Mouse (Mus musculus) cerebellum, adult 11 months (tissue): ENCODE results near the gene Aagab.

Experiments
- DNase-seq: peaks from one replicate; pipeline ENCODE4 v3.0.0; 2022

Aagab gene

DNA sequence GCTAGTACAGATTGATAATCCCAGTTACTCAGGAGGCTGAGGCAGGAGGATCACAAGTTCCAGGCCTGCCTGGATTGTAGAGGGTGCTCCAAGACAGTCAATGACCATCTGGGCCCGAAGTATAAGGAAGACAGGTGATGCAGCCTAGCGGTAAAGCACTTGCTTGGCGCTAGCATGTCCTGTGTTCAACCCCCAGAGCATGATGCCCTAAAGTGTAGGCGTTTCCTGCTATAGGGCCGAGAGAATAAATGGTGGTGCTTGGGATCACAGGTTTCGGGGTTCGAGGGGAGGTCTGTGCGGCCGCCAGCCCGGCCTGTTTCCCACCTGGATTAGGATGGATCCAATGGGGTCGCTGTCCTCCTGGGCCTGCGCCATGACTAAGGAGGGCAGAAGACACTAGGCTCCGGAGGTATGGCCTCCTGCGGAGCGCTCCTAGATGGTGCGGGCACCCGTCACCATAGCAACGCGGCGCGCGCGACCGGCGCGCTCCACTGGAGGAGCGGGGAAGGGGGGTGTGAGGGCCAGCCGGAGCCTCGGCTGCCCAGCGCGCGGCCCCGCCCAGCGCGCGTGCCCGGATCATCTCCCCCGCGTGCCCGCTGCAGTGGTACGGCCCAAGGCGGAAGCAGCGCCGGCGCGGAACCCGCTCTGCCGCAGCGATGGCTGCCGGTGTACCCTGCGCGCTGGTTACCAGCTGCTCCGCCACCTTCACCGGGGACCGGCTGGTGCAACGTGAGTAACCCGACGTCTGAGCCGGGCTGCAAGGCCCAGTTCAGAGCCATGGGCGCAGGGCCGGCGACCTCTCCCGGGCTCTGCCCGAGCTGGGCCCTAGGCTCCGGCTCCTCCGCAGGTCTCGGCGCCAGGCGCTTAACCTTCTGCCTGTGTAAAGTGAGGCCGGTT lies at the start of gene Aagab, which contains the start of gene Iqch:
Gene Aagab, plus strand, starts transcription at position 618 of the 897 bp plus-strand sequence.
Gene Iqch, minus strand, starts transcription at position 451 of the 897 bp plus-strand sequence.
- DNase-seq: peak; percentile 97

DNA sequence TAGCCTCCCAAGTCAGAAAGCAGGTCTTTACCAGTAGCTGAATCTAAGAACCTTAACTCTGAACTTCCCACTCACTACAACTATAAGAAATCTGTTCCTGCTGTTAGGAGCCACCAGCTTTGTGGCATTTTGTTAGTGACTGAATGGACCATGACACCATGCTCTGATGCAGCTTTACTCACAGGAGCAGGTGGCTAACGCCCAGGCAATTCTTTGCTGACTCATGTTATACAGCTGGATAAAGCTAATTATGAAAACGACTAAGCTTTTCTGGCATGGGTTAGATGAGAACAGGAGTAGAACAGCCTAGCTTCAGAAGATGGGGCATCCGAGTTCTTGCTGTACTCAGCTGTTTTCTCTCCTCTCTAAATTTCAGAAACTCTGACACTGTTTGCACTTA lies 48.8 kb upstream of the Aagab start:
- no peak for DNase-seq

DNA sequence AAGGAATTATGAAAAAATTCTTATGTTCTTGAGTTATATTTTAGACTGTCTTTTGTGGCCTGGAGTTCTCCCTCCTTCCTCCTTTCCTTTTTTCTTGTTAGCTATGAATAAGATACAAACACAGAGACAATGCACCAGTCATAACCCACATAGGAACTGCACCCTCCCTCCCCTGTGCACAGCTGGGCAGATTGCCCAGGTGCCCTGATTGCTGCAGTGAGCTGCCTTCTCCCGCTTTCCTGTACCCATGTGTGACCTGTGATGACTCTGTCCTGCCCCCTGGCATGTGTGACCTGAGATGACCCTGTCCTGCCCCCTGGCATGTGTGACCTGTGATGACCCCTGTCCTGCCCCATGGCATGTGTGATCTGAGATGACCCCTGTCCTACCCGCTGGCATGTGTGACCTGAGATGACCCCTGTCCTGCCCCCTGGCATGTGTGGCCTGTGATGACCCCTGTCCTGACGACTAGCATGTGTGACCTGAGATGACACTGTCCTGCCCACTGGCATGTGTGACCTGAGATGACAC lies 46.9 kb upstream of the Aagab start:
- DNase-seq: no peak

DNA sequence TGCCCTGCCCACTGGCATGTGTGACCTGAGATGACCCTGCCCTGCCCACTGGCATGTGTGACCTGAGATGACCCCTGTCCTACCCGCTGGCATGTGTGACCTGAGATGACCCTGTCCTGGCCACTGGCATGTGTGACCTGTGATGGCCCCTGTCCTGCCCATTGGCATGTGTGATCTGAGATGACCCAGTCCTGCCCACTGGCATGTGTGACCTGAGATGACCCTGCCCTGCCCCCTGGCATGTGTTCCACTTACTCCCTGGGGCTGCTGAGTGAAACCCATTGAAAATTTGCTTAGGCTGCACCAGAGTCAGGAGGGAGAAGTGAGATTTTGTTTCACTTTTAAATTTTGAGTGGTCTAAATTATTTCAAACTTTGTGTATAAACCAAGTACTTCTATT lies 46.1 kb upstream of the Aagab start:
- no peak for DNase-seq

DNA sequence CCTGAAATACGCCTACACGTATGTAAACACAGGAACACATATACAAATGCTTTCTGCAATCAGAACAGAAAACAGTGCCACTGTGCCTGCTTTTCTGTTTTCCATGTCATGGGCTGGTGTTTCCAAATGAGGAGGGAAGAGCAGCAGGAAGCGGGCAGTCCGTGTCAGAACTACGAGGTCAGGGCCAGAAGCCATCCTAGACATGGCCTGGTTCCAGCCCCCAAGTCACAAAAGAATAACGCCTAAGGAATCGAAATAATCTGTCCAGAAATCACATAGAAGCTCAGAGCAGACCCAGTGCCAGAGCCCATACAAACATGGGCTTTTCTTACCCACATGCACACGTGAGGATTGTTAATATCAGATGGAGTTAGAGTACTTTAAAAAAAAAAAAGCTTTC lies 45.5 kb upstream of the Aagab start:
- DNase-seq: no peak

DNA sequence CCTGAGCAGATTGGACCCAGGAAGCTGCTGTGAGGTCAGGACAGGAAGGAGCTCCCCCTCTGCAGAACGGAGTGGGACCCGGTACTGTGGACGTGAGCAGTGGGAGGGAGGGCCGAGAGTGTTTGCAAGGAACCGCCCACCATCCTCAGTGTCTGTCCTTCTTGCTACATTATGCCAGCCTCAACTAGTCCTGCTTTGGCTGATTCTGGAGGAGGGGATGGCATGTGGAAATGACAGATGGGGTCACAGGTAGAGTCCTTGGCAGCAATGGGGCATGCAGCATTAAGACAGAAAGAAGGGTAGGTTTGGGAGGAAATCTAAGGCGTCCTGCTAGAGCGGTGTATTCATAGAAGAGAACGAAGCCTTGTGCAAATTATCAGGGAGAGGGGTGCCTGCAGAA lies 40.5 kb upstream of the Aagab start:
- DNase-seq: peak; percentile 32

DNA sequence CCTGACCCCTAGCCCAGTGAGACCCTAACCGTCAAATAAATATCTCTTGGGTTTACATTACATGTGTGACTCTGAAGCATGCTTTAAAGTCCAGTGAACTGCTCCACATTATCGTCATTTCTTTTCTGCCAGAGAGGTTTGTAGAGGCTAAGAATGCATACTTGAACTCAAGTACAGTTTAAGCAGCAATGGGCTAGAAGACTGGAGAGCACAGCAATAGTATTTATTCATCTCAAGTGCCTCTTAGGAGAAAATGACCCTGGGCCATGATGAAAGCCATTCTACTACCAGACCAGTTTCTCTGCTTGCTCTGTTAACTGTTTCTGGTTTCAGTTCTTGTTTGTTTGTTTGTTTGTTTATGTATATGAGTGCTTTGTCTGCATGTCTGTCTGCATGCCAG lies 39.0 kb upstream of the Aagab start:
- DNase-seq: no peak

DNA sequence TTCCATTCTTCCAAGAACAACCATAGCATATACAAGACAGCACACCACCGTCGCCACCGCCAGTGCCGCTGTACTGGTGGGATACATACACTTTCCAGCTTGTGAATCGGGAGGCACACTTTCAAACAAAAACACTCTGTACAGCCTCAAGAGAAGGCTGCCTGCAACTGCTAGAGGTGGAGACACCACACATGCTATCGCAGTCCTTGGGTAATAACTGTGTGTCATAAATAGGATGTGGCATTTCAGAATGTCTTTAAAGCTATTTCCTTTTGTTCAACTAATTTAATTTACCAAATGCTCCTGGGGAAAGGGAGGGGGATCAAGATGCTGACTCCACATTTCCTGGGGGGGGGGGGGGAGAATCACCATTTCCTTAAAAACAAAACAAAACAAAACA lies 34.1 kb upstream of the Aagab start:
- DNase-seq: no peak

DNA sequence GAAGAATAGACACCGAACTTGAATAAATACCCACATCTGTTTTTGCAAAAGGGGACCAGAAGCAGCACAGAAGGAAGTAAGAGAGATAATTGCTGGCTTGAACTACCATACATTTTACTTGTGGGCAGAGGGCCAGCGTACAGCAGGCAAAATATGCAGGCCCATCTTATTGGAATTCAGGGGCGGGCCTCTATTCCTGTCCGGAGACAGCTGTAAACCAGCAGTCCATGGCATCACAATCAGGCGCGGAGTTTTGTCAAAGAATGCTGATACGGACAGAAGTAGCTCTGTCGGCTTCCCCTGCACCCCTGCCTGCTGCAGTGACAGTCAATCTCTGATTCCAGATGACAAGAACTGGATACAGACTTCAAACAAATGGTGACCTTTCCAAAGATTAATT lies 33.7 kb upstream of the Aagab start:
- no peak for DNase-seq

DNA sequence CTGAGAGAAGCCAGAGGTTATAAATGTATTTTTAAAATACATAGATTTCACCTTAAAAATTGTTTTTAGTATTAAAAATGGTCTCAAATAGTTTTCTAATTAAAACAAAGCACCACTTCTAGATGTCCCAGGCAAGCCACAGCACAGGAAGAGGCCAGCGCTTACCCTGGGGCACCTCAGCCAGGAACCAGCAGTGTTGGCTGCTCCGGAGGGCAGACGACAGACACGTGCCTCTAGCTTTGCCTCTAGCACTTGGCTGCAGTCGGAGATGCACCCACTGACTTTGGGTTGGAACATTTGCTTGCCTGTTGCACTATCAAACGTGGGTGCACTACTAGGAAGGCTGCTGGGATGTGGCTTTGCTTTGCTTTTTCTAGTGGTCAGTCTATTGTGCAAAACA lies 30.6 kb upstream of the Aagab start:
- DNase-seq: no peak

DNA sequence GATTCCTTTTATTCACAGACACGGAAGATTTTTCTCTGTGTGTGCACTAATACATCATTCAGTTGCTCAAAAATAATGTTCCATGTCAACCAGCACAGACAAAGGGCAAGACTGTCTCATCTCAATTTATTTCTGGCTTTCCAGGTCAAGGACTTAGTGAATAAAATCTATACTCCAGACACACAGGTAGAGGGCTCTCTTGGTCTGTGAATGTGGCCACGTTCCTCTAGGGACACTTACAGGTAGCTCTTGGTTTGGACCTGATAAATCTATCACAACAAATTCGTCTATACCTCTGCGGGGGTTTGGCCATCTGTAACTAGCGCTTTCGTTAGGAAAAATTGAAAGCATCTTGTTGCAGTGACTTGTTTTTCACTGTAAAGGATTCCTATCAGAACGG lies 29.6 kb upstream of the Aagab start:
- DNase-seq: peak; percentile 9

DNA sequence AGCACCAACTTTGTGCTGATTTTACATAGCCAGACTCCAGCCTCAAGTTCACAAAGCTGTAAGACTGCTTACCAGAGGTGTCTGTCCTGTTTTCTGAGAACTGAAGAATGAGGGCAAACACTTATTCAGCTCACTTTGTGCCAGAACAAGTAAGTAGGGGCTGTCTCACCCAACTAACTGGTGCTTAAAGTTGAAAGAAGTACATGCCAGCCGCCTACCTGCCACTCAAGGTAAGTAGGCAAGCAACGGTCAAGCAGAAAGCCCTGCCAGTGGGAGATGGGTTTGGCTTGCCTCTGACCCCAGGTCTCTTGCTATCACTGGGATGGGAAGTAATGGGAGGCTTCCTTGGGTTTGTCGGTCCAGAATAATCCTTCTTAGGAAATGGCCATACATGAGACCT lies 25.0 kb upstream of the Aagab start:
- no peak for DNase-seq

DNA sequence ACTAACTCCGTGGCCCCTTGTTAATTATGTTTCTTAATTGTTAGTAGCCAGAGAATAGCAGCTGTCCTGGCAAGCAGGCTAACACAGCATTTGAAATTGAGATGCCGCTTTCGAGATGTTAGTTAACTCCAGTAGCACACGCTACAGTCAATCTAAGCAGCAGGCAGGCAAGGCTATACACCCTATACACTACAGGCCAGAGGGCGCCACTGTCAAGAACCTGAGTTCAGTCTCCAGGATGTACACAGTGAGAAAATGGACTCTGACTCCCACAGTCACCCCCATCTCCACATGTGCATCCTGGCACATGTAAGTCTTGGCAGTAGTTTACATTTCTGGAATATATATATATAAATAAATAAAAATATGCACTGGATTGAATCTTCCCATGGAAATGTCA lies 22.8 kb upstream of the Aagab start:
- no peak for DNase-seq

DNA sequence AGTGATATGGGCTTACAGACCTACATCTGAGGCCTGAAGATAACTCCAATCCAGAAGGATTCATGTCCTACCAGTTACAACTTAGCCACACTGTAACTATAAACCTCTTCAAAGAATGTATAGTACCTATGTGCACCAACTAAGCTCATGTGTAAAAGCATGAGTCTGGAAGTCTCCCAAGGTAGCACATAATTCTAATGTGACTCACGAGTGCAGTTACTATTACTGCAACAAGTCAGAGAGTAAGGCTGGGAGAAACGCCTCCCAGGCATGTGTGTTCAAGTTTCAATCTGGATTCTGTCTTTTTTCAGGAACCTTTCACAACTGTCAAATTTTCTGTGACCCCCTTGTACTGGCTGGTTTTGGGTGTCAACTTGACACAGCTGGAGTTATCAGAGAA lies 22.4 kb upstream of the Aagab start:
- no peak for DNase-seq

DNA sequence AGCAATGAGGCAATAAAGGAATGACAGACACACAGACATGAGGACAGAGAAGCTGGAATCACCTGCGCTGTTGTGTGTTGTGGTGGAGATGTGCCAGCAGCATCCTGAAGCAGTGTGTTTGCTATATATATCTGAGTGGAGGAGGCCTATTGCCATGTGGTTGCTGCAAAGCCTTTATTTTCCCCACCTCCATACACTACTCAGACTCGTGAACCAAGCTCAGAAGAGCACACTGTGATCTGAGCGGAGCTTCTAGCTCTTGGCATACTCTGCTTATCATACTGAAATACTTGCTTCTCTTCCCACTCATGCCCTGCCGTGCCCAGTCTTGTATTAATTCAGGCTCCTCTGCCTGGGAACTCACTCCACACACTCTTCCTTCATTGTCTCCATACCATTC lies 20.7 kb upstream of the Aagab start:
- no peak for DNase-seq

DNA sequence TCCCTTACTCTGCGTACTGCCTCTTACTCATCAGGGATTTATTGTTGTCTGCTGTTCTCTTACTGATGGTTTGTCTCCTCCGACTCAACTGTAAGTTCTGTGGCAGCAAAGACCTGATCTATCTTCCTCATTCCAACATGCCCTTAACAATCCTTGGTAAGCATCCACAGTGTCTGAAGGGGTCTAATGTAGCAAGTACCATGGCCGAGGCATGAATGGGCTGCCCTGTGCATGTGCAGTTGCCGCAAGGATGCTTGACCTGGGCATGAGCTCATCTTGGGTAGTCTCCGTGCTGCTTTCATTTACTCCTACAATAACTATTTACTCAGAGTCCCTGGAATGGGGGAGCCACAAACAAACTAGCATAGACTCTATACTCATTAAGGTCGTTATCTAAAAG lies 17.2 kb upstream of the Aagab start:
- no peak for DNase-seq

DNA sequence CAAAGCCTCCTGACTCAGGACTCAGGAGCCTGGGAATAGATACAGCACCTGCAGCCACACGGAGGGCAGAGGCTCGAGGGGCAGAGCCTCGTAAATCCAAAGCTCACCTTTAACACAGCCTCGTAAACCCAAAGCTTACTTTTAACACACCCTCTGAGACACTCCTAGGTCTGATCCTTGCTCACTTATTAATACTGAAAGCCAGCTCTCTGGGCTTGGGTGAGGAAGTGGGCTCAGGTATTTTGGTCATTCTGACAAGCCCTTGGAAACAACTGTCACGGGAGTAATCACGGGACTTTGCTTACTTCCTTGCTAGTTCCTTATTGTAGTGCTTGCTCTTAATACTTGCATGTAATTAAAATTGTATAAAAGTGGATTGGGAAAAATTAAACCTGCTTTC lies 13.3 kb upstream of the Aagab start:
- no peak for DNase-seq

DNA sequence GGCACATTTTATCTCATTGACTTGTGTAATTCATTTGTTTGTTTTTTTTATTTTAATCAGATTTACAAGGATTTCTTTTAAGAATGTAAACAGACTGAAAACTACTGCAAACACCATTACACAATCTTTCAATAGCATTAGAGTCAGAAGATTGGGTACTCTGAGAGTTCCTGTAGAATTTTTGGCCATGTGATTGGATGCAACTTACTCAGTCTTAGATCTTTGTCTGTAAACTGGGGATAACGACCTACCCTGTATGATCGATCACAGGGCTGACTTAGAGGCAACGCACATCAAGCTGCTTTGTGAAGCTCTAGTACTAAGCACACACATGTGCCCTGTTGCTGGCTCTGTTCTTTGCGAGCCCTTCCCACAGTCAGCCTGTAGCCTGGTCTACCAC lies 11.9 kb upstream of the Aagab start:
- DNase-seq: no peak

DNA sequence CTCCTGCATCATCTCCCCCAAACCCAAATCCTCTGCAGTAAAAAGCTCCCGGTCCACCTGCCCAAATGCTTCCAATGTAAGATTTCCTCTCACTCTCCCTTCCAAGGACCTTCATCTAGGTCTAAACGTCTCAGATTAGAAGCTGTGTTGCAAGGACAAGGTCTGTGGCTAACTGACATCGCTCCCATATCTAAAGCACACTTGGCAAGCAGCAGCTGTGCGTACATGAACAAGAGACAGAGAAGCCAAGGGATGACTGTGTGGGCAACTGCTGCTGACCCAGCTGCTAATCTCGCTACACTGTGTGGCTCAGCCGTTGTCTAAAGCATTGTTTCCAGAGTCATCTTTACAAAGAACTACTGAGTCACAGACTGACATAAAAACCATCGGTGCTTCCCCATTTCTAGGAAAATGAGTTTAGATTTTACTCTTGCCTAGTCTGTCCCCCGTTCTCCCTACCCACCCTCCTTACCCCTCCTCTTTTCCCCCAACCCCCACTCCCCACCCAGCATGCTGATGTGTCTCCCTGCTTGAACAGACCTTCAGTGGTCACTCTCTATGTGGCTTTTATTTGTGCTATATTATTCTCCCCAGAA lies 10.7 kb upstream of the Aagab start:
- DNase-seq: no peak

DNA sequence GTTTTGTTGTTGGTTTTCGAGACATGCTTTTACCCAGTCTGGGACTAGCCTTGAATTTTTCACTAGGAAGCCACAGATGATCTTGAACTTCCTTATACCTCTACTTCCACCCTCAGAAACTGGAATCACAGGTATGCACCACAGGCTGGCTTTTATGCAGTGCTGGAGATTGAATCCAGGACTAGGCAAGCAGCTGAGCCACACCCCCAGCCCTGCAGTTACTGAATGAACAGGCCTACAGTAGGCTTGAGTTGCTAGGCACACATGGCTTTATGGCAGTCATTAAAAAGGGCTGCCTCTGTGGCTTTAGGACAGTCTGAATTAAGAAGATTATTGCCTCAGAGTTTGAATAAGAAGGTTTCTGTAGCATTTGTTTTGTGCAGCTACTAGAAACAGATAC lies 7.4 kb upstream of the Aagab start:
- DNase-seq: no peak

DNA sequence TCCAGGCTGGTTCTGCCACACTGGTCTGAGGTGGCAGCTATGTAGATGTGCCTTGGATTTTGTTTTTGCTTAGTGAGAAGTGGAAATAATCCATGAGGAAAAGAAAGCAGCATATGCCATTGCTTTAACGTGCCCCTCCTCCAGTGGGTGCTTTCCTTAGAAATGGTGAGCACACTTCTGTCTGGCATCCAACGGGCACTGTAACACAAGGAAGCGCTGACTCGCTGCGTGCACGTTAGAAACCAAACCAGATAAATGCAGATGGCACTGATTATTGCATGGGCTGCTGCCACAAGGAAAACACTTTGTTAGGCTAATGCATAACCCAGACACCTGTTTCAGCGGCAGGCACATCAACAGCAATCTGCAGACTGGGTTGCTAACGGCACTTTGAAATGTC lies 6.8 kb upstream of the Aagab start:
- DNase-seq: no peak

DNA sequence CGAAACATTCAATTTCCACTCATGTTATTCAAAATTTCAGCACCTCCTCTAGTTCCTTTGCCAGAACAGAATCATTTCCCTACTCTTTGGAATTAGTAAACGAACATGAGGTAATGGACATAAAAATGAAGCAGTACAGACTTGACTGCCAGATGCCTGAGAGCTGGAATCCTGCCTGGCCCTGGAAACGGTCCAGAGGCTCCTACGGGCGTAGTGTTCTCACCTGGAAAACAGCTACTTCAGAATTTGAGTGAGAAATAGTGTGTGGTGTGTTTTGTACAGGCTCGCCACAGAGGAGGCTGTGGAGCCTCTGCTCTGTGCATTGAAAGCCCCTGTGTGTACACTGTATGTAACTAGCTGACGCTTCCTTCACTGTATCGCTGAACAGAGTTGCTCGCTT lies 5.8 kb upstream of the Aagab start:
- no peak for DNase-seq

DNA sequence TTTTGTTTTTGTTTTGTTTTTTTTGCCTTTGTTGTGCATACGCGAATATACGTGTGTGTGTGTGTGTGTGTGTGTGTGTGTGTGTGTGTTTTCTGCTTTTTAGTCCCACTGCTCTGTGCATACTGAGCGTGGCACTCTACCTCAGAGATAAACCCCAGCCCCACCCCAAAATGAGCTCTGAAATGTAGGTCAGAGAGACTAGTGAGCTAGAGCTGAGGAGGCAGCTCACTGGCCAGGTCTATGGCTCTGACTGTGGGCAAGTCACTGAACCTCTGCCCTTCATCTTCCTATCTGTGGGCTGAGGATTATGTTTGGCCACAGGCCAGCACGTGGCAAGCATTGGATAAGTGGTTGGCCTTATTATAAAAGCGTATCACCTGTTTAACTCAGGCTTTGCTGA lies 1.4 kb downstream of the Aagab start:
- peak; percentile 24 for DNase-seq

DNA sequence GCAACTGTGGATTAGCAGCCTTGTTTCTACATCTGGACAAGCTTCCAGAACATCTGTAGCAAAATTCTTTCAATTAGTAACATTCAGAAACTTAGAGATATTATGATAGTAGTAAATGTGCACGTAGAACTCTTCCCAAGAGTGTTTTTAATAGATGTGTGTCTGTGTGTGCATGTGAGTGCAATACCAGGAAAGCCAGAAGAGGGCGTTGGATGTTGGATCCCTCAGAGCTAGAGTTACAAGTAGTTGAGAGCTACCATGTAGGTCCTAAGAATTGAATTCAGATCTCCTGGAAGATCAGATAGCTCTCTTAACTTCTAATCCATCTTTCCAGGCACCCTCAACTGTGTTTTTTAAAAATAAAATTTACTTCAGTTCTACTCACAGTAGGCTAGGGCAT lies 4.1 kb downstream of the Aagab start:
- no peak for DNase-seq

DNA sequence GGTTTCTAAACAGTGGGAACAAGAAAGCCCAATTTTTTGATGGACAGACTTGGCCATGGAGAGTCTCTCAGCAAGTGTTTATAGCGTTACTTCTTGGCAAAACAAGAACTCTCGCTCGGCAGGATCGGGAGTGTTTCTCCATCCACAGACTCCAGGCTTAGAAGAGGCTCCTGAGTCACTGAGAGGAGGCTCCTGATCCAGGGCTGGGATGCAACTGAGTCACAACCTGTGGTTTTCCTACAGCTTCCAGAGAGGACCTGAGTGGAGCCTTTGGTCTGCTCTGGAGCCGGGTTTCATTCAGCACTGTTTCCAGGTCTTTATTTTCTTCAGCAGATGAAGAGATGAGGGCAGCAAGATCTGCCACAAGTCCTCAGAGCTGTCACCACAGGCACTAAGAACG lies 5.5 kb downstream of the Aagab start:
- no peak for DNase-seq
